Mouse (Mus musculus) cerebellum, adult 2 months (tissue): ENCODE measurements around the gene Bcap29. TPM values are rescaled to one million over a fixed set of nuclear protein-coding genes. Genes with fewer than 3 reads are reported as not detected.
"Not testable (repeated sequence)": the region's sequence is repeated elsewhere in the genome, so short reads cannot be mapped to it uniquely, and the experiment has no call there.

Source experiments
- DNase-seq, 2 experiments: peaks; one replicate each; pipeline ENCODE4 v3.0.0; 2021
- H3K27ac ChIP-seq: fragments of 200-500 bp; 2 replicates; pipeline ENCODE4 v1.5.1; 2012; ENCODE audit warnings: low read length, control low read depth, inconsistent platforms; ENCODE audit not compliant: insufficient read depth
- H3K27me3 ChIP-seq: fragments of 200-500 bp; 2 replicates; pipeline ENCODE4 v1.6.1; 2012; ENCODE audit warnings: inconsistent platforms, mild to moderate bottlenecking, low read length, moderate library complexity; ENCODE audit not compliant: control insufficient read depth, insufficient read depth
- H3K4me1 ChIP-seq: fragments of 200-500 bp; 2 replicates; pipeline ENCODE4 v1.6.1; 2011; ENCODE audit warnings: low read length; ENCODE audit not compliant: control insufficient read depth, insufficient read depth
- H3K4me3 ChIP-seq: fragments of 200-500 bp; replicated peaks from 2 replicates; pipeline ENCODE3; 2011; ENCODE audit warnings: mild to moderate bottlenecking, low read depth, low read length, control low read depth; ENCODE audit not compliant: insufficient read depth
- CTCF ChIP-seq: fragments of 200-500 bp; IDR thresholded peaks from 2 replicates; pipeline ENCODE4 v1.5.1; 2011; ENCODE audit warnings: low read depth, mild to moderate bottlenecking, control low read depth, low read length, moderate library complexity, borderline replicate concordance; ENCODE audit not compliant: insufficient read depth
- POLR2A ChIP-seq: fragments of 200-500 bp; IDR thresholded peaks from 2 replicates; pipeline ENCODE4 v1.6.1; 2011; ENCODE audit warnings: low read length, control low read depth, borderline replicate concordance; ENCODE audit not compliant: insufficient read depth
- WGBS: fragments of 180-500 bp; shearing (Covaris S2); methylation state at CpG from one replicate; pipeline ENCODE4 v1.1.7; 2018; 5-methylcytosine and 5-hydroxymethylcytosine counted together
- polyA plus RNA-seq: library from polyadenylated mRNA; depleted of rRNA; stranded (reverse); fragments of >200 nt; gene quantifications from 2 replicates; pipeline ENCODE4 v1.2.3, GENCODE M21; 2012

Gene Bcap29
- polyA plus RNA-seq, 1 experiment: 33.8 TPM

DNA sequence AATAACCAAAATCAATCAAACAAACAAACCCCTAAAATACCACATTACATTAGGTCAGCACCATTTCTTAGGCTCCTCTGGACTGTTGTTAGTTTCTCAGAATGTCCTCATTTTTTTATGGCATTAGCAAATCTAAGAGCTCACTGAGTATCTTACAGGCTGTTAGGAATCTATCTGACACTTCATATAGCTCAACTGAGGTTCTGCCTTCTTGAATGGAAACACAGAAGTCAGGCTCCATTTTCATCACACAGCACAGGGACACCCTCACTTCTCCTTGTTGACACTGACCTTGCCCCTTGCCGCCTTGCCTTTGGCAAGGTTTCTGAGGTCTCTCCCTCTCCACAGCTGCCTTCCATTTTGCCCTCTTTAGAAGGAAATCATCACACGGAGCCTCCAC is 64.7 kb downstream of the Bcap29 start:
- H3K27me3 ChIP-seq: no peaks in the 10 kb centered on the region
- 65% methylated on average over 2 of the region's 2 CpGs for WGBS
- no peak overlapping the region for H3K27ac ChIP-seq
- H3K4me1 ChIP-seq: no peaks in the 10 kb centered on the region
- no peak overlapping the region for H3K4me3 ChIP-seq
- TF ChIP-seq POLR2A (no peak), CTCF (no peak)
- no peak for DNase-seq

DNA sequence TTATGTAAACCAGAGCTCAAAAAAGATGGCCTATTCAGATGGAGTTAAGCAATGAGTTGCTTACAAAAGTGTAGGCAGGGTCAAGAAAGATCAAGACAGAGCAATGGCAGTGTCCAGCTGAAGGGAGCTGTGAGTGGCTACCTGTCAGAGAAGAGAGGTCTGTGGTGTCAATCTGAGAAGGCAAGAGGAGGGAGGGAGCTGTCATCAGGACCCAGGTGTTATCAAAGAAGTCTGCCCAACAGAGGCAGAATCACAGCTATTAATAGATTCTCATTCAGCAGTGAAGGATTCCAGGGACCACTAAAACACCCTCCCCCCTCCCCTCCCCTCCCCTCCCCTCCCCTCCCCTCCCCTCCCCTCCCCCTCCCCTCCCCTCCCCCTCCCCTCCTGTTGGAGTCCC is 65.8 kb downstream of the Bcap29 start:
- no peak for DNase-seq
- H3K4me1 ChIP-seq: no peaks in the 10 kb centered on the region
- H3K27ac ChIP-seq: no peak overlapping the region
- no peak for TF ChIP-seq POLR2A
- no peak for TF ChIP-seq CTCF
- no peaks in the 10 kb centered on the region for H3K27me3 ChIP-seq
- H3K4me3 ChIP-seq: no peak overlapping the region

DNA sequence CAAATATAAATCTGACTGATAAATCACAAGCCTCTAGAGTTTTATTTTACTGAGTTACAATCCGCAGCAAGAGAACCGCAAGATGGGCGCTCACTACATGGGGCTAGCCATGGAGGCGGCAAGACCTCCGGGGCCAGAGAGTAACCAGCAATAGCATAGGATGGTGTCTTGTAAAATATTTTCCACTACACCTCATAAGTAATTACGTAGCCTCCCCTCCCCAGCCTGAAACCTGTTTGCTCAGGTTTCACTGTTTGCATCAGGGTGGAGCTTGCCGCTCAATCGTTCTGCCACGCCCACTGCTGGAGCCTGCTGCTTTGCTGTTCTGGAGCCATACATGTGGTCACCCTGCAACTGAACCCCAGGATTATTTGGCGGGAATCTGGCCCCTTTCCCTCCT is 66.9 kb downstream of the Bcap29 start:
- not testable (repeated sequence) for DNase-seq, H3K27me3 ChIP-seq, H3K4me1 ChIP-seq, H3K27ac ChIP-seq, H3K4me3 ChIP-seq
- whole genome bisulfite sequencing: 35% methylated on average over 10 of the region's 10 CpGs

DNA sequence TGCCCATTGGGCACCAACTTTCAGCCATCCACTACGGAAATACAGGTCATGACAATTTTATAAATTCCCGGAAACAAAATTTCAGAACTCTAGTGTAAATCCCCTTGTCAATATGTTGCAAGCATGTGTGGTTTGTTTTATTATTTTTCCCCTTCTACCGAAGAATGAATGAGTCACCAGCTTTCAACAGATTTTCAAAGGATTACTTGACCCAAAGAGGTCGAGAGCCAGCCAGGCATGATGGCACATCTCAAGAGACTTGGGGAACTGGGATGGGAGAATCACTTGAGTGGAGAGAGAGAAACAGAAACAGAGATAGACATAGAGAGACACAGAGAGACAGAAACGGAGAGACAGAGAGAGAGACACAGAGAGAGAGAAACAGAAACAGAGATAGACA is 73.7 kb downstream of the Bcap29 start:
- Histone ChIP-seq H3K4me3 (no peak overlapping the region), H3K27me3 (peaks cover 4% of the 10 kb centered on the region; the same call in 1 of the 2 replicates), H3K4me1 (no peaks in the 10 kb centered on the region), H3K27ac (no peak overlapping the region)
- TF ChIP-seq CTCF (no peak), POLR2A (no peak)
- 78% methylated on average over 5 of the region's 5 CpGs for WGBS
- no peak for DNase-seq

DNA sequence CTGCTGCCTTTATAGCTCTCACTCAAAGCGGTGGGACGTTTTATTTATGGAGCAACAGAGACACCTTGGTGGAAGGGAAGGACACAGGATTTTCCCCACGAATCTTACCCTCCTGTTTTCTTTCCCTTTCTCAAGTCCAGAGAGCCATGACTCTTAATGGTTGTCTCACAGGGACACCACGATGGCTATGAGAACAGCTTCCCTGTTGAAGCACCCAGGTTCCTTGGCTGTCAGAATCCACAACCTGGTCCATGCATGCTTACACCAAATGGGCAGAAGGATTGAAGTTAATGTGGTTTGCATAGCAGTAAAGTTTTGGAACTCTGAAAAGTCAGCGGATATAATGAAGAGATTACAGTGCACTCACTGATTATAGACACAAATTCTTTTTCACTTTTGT is 74.5 kb downstream of the Bcap29 start:
- TF ChIP-seq POLR2A (no peak), CTCF (no peak)
- WGBS: 19% methylated on average over 5 of the region's 5 CpGs
- Histone ChIP-seq H3K4me3 (peak overlapping the region; percentile 55), H3K27me3 (peaks cover 4% of the 10 kb centered on the region; the same call in 1 of the 2 replicates), H3K4me1 (no peaks in the 10 kb centered on the region), H3K27ac (no peak overlapping the region)
- no peak for DNase-seq

DNA sequence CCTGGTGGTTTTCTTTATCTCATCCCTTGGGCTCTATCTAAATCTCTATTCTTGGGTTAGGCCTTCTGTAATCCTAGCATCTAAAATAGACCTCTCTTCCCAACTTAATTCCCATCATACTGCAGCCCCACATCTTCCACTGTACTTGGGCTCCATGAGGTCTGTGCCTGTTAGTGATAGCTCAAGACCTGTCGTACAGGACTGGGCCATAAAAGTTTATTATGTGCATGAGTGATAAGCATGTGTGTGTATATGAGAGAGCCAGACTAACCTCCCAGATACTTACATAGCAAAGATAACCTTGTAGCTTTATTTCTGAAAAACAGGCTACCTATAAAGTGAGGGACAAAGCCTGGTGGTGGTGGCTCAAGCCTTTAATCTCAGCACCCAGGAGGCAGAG is 80.1 kb downstream of the Bcap29 start:
- WGBS: 95% methylated on average over 1 of the region's 1 CpGs

DNA sequence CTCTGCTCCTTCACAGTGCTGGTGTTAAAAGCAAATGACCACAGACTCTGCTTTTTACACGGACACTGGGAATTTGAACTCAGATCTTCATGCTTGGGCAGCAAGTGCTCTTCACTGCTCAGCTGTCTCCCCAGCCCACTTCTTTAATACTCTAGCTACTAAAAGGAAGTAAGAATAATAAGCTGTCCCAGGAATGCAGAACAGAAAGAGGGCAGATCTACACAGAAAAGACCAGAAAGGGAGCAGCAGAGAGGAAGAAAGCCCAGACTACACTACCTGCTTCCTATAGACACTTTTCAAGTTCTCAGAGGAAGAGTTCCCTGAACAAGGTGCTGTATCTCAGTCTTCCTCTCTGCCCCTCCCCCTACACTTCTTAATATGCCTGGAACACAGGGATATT is 83.2 kb downstream of the Bcap29 start:
- H3K27ac ChIP-seq: no peak overlapping the region
- 83% methylated on average over 1 of the region's 1 CpGs for WGBS
- no peaks in the 10 kb centered on the region; the same call in 1 of the 2 replicates for H3K27me3 ChIP-seq
- H3K4me1 ChIP-seq: no peaks in the 10 kb centered on the region
- no peak for DNase-seq
- TF ChIP-seq POLR2A: no peak
- no peak for TF ChIP-seq CTCF
- H3K4me3 ChIP-seq: no peak overlapping the region

More for the DNA sequence above, 80.1 kb downstream of the Bcap29 start:
- Histone ChIP-seq H3K27me3 (peaks cover under 1% of the 10 kb centered on the region; the same call in 1 of the 2 replicates), H3K4me3 (no peak overlapping the region), H3K4me1 (no peaks in the 10 kb centered on the region), H3K27ac (no peak overlapping the region)
- DNase-seq: no peak
- TF ChIP-seq CTCF (no peak), POLR2A (no peak)

DNA sequence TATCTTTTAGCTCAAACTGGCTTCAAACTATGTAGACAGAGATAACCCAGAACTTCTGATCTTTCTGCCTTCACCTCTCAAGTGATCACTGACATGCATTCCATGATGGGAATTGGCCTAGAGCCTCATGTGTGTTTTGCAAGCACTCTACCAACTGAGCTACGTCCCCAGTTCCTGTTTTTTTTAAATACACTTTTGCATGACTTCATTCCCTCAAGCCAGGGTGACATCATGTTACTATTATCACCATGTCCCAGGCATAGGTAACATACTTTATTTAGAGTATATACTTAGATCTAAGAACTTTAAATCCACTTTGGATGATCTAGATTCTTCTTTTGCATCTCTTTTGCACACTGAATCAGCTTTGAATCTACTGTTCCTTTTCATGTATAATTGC is 88.4 kb downstream of the Bcap29 start:
- 85% methylated on average over 1 of the region's 1 CpGs for WGBS
- H3K27ac ChIP-seq: no peak overlapping the region
- no peaks in the 10 kb centered on the region; the same call in 1 of the 2 replicates for H3K27me3 ChIP-seq
- H3K4me3 ChIP-seq: no peak overlapping the region
- no peaks in the 10 kb centered on the region for H3K4me1 ChIP-seq
- DNase-seq: no peak
- TF ChIP-seq CTCF (no peak), POLR2A (no peak)
